Mouse (Mus musculus) liver, embryonic 11.5 days (tissue): ENCODE measurements at regions not wholly inside any gene's neighbourhood (a gene's known extent, or its start where the extent isn't known, plus 50 kb on each side); places are given as distances from the start of the nearest gene placed in this dataset.

Source experiments
- ATAC-seq: fragments of 200-750 bp; cut with Nextera tagmentation; replicated peaks from 2 replicates; pipeline ENCODE4 v1.8.0; 2017; ENCODE audit warnings: moderate number of reproducible peaks, mild to moderate bottlenecking, moderate TSS enrichment, moderate library complexity; ENCODE audit not compliant: low FRiP score
- DNase-seq: peaks from one replicate; pipeline ENCODE4 v3.0.0-alpha.2; 2017; ENCODE audit warnings: low spot score
- H3K27ac ChIP-seq: fragments of 300-500 bp; sonication (generic); 2 replicates; pipeline ENCODE4 v1.5.1; 2014; ENCODE audit warnings: mild to moderate bottlenecking, low read depth, low read length, control low read depth
- H3K27me3 ChIP-seq: fragments of 300-500 bp; sonication (generic); replicated peaks from 2 replicates; pipeline ENCODE4 v1.6.1; 2014; ENCODE audit warnings: low read length, mixed read lengths; ENCODE audit not compliant: control insufficient read depth, insufficient read depth
- H3K36me3 ChIP-seq: fragments of 300-500 bp; sonication (generic); 2 replicates; pipeline ENCODE4 v1.6.1; 2014; ENCODE audit warnings: mild to moderate bottlenecking, low read length, moderate library complexity, mixed read lengths; ENCODE audit not compliant: control insufficient read depth, insufficient read depth
- H3K4me1 ChIP-seq: fragments of 300-500 bp; sonication (generic); replicated peaks from 2 replicates; pipeline ENCODE4 v1.6.1; 2014; ENCODE audit warnings: low read length, mixed read lengths; ENCODE audit not compliant: control insufficient read depth, insufficient read depth
- H3K4me2 ChIP-seq: fragments of 300-500 bp; sonication (generic); 2 replicates; pipeline ENCODE4 v1.6.1; 2014; ENCODE audit warnings: mild to moderate bottlenecking, control low read depth, moderate library complexity
- H3K4me3 ChIP-seq: fragments of 300-500 bp; sonication (generic); 2 replicates; pipeline ENCODE4 v1.5.1; 2014; ENCODE audit warnings: low read depth, low read length, control low read depth
- H3K9ac ChIP-seq: fragments of 300-500 bp; sonication (generic); 2 replicates; pipeline ENCODE4 v1.6.1; 2014; ENCODE audit warnings: low read depth, low read length, control low read depth
- H3K9me3 ChIP-seq: fragments of 300-500 bp; sonication (generic); 2 replicates; pipeline ENCODE4 v1.6.1; 2016; ENCODE audit warnings: low read length, inconsistent platforms, mixed read lengths; ENCODE audit not compliant: control insufficient read depth
- WGBS: fragments of 180-500 bp; shearing (Covaris S2); extraction: QIAGEN DNeasy Blood & Tissue Kit; methylation state at CpG from one replicate; pipeline ENCODE4 v1.1.7; 2014; 5-methylcytosine and 5-hydroxymethylcytosine counted together

DNA sequence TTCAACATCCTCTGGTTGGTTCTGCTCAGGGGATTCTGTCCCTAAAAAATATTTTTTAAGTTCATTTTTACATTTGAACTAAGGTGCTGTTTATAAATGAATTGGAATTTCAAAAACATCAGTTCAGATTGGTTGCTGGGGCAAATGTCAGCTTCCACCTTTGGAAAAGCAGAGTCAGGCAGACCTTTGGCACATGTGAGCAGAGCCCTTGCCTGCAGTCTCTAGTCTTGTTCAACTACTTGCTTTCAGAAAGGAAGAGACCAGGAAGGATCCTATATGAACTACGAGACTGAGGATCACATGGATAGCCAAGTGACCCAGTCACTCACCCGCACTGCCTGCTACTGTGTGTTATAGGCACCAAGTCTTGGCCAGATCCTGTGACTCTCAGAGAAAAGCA is 82.5 kb upstream of the Tbl1xr1 start:
- Histone ChIP-seq H3K36me3 (no peaks in the 10 kb centered on the region), H3K4me2 (no peak overlapping the region), H3K9me3 (no peaks in the 10 kb centered on the region), H3K27ac (no peak overlapping the region), H3K9ac (no peak overlapping the region), H3K4me3 (no peak overlapping the region), H3K4me1 (peaks cover 4% of the 10 kb centered on the region; the same call in 1 of the 2 replicates), H3K27me3 (no peaks in the 10 kb centered on the region)
- no peak for DNase-seq
- 82% methylated on average over 2 of the region's 2 CpGs for WGBS
- ATAC-seq: no peak

GRCm38 (mm10) chr3:21995566-21996391 is 80.7 kb upstream of the Tbl1xr1 start:
- no peaks in the 10 kb centered on the region for H3K27me3 ChIP-seq
- no peak overlapping the region for H3K9ac ChIP-seq
- DNase-seq (no peak), ATAC-seq (peak; percentile 74)
- H3K4me1 ChIP-seq: peaks cover 4% of the 10 kb centered on the region; the same call in 1 of the 2 replicates
- H3K9me3 ChIP-seq: no peaks in the 10 kb centered on the region
- no peaks in the 10 kb centered on the region for H3K36me3 ChIP-seq
- whole genome bisulfite sequencing: 54% methylated on average over 8 of the region's 8 CpGs
- H3K4me3 ChIP-seq: no peak overlapping the region
- no peak overlapping the region for H3K4me2 ChIP-seq
- no peak overlapping the region for H3K27ac ChIP-seq

DNA sequence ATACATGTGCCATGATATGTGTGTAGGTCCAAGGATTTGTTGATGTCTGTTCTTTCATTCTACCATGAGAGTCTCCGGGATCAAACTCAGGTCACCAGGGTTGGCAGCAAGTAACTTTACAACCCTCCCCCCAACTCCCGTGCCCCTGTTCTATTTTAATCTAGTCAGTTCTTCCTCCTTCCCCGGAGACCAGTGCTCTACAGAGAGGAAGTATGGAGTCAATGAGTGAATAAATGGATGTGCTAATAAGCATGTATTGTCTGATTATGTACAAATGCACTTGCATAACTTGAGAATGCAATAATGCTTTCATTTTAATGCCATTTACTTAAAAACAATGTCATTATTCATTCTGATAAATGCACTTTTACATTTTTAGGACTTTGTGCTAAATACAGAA is 79.1 kb upstream of the Tbl1xr1 start:
- H3K27ac ChIP-seq: no peak overlapping the region
- DNase-seq: no peak
- WGBS: 49% methylated on average over 3 of the region's 3 CpGs
- no peak overlapping the region for H3K9ac ChIP-seq
- no peak overlapping the region for H3K4me2 ChIP-seq
- no peaks in the 10 kb centered on the region; the same call in 1 of the 2 replicates for H3K4me1 ChIP-seq
- no peak for ATAC-seq
- H3K9me3 ChIP-seq: no peaks in the 10 kb centered on the region
- H3K36me3 ChIP-seq: no peaks in the 10 kb centered on the region
- H3K4me3 ChIP-seq: no peak overlapping the region
- no peaks in the 10 kb centered on the region for H3K27me3 ChIP-seq

DNA sequence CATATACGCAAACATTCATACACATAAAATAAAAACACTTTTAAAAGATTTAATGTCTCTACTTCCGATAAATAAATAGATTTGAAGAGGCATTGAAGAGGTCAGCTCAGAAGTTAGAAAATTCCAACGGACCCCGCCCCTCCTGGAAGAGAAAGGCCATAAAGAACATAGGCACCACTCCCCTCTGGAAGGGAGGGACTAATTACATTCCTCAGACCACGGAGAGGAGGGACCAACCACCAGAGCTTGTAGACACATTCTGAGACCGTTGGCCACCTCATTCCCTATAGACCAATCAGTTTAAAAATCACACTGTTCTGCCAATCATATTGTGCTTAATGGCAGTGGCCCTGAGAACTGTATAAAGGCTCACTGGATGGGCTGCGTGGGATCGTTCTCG is 71.0 kb upstream of the Tbl1xr1 start:
- WGBS: 80% methylated on average over 9 of the region's 9 CpGs

DNA sequence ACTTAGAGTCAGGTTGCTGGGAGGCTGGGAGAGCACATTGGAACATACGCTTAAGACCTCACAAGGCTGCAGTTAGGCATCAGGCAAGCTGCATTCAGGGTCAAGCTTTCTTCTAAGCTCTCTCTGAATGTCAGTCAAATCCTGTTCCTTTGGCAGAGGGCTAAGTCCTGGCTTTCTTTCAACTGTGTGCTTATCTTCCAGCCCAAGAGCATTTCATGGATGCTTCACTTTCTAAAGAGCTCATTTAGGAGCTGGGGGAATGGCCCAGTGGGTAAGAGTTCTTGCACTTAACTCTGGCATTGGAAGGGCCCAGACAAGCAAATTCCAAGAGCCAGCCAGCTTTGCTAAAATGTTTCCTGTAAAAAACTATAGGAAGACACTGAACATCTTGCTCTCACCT is 70.3 kb upstream of the Tbl1xr1 start:
- Histone ChIP-seq H3K4me1 (no peaks in the 10 kb centered on the region), H3K36me3 (no peaks in the 10 kb centered on the region), H3K4me3 (no peak overlapping the region), H3K27ac (no peak overlapping the region), H3K27me3 (no peaks in the 10 kb centered on the region), H3K9ac (no peak overlapping the region), H3K9me3 (no peaks in the 10 kb centered on the region), H3K4me2 (no peak overlapping the region)
- no peak for DNase-seq
- no peak for ATAC-seq
- 92% methylated on average over 1 of the region's 1 CpGs for WGBS

More for the DNA sequence above, 71.0 kb upstream of the Tbl1xr1 start:
- Histone ChIP-seq H3K9me3 (no peaks in the 10 kb centered on the region), H3K9ac (no peak overlapping the region), H3K4me3 (no peak overlapping the region), H3K27me3 (no peaks in the 10 kb centered on the region), H3K36me3 (no peaks in the 10 kb centered on the region), H3K4me2 (no peak overlapping the region), H3K27ac (no peak overlapping the region), H3K4me1 (no peaks in the 10 kb centered on the region)
- no peak for ATAC-seq
- DNase-seq: no peak

- ATAC-seq (no peak), DNase-seq (no peak)
- WGBS: 66% methylated on average over 2 of the region's 2 CpGs
- Histone ChIP-seq H3K27ac (no peak overlapping the region), H3K4me1 (no peaks in the 10 kb centered on the region), H3K9me3 (no peaks in the 10 kb centered on the region), H3K36me3 (no peaks in the 10 kb centered on the region), H3K9ac (no peak overlapping the region), H3K27me3 (no peaks in the 10 kb centered on the region), H3K4me2 (no peak overlapping the region), H3K4me3 (no peak overlapping the region)
These were observed 69.8 kb upstream of the Tbl1xr1 start for GRCm38 (mm10) chr3:22006651-22007050.

DNA sequence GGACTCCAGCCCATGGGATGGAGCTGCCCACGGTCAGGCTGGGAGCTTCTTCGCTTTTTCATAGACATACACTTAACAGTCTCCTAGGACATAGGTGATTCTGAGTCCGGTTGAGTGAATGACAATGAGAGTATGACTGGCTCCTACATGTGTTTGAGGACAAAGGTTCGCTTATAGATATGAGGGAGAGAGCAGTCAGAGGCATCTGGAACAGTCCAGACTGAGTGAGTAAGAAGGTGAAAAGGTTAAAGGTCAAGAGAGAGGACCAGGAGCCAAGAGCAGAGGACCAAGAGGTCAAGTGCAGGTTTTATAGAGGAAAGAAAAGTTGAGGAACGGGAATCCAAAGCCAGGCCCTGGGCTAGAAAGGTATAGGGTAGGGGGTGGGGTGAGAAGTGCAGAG is 68.7 kb upstream of the Tbl1xr1 start:
- Histone ChIP-seq H3K4me2 (no peak overlapping the region), H3K36me3 (no peaks in the 10 kb centered on the region), H3K9me3 (no peaks in the 10 kb centered on the region), H3K27ac (no peak overlapping the region), H3K9ac (no peak overlapping the region), H3K4me1 (no peaks in the 10 kb centered on the region), H3K27me3 (no peaks in the 10 kb centered on the region), H3K4me3 (no peak overlapping the region)
- ATAC-seq (no peak), DNase-seq (no peak)
- WGBS: 90% methylated on average over 5 of the region's 5 CpGs

DNA sequence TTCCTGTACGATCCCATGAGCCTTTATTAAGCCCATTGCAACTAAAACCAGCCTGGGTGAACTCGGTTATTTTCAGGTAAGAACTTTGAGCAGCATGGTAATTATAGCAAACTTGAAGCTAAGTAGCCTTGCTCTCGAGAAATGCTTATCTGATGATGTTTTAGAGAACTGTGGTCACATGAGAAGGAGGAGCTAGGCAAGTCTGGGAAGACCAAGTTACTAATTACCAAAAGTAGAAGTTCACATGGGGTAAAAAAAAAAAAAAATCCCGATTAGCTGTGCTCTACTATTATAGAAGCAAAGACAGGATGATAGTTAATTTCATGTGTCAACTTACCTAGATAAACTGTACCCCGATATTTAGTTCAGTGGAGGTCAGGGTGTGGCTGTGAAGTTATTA is 68.0 kb upstream of the Tbl1xr1 start:
- no peak for ATAC-seq
- WGBS: 77% methylated on average over 5 of the region's 5 CpGs

More for the DNA sequence above, 68.0 kb upstream of the Tbl1xr1 start:
- no peak for DNase-seq
- Histone ChIP-seq H3K4me3 (no peak overlapping the region), H3K36me3 (no peaks in the 10 kb centered on the region), H3K9me3 (no peaks in the 10 kb centered on the region), H3K9ac (no peak overlapping the region), H3K4me1 (no peaks in the 10 kb centered on the region), H3K27ac (no peak overlapping the region), H3K27me3 (no peaks in the 10 kb centered on the region), H3K4me2 (no peak overlapping the region)
